Mouse (Mus musculus) embryonic facial prominence, embryonic 13.5 days (tissue): Measurements from ENCODE around the gene Rnd1. TPM values are rescaled to one million over a fixed set of nuclear protein-coding genes. Genes with fewer than 3 reads are reported as not detected.
A peak's percentile ranks its signal among the peaks of the same experiment; 100 is the strongest.

Experiments used
- ATAC-seq: fragments of 200-750 bp; cut with Nextera tagmentation; 2 replicates; pipeline ENCODE4 v1.8.0; 2017; ENCODE audit warnings: low read depth; ENCODE audit not compliant: insufficient number of reproducible peaks, insufficient read depth, low FRiP score, low TSS enrichment
- H3K27ac ChIP-seq: fragments of 300-500 bp; sonication (generic); 2 replicates; pipeline ENCODE4 v1.5.1; 2015; ENCODE audit warnings: moderate library complexity, mild to moderate bottlenecking, inconsistent platforms
- H3K27me3 ChIP-seq: fragments of 300-500 bp; sonication (generic); 2 replicates; pipeline ENCODE4 v1.6.1; 2015; ENCODE audit warnings: mild to moderate bottlenecking, inconsistent platforms
- H3K36me3 ChIP-seq: fragments of 300-500 bp; sonication (generic); 2 replicates; pipeline ENCODE4 v1.6.1; 2015; ENCODE audit warnings: mild to moderate bottlenecking, inconsistent platforms
- H3K4me1 ChIP-seq: fragments of 300-500 bp; sonication (generic); 2 replicates; pipeline ENCODE4 v1.6.1; 2015; ENCODE audit warnings: inconsistent platforms
- H3K4me2 ChIP-seq: fragments of 300-500 bp; sonication (generic); 2 replicates; pipeline ENCODE4 v1.6.1; 2015; ENCODE audit warnings: moderate library complexity, mild to moderate bottlenecking, inconsistent platforms
- H3K4me3 ChIP-seq: fragments of 300-500 bp; sonication (generic); 2 replicates; pipeline ENCODE4 v1.5.1; 2015; ENCODE audit warnings: mild to moderate bottlenecking, inconsistent platforms
- H3K9ac ChIP-seq: fragments of 300-500 bp; sonication (generic); 2 replicates; pipeline ENCODE4 v1.6.1; 2015; ENCODE audit warnings: mild to moderate bottlenecking, inconsistent platforms
- H3K9me3 ChIP-seq: fragments of 300-500 bp; sonication (generic); 2 replicates; pipeline ENCODE4 v1.6.1; 2016; ENCODE audit warnings: inconsistent platforms
- WGBS: fragments of 180-500 bp; shearing (Covaris S2); methylation state at CpG from one replicate; pipeline ENCODE4 v1.1.7; 2015; ENCODE audit warnings: mixed read lengths; 5-methylcytosine and 5-hydroxymethylcytosine counted together
- polyA plus RNA-seq: library from polyadenylated mRNA; unstranded; fragments of >200 nt; fragmentation: Nextera tagmentation; extraction: Ambion mirVana; gene quantifications from 2 replicates; pipeline ENCODE4 v1.2.1, GENCODE M21; 2015

Rnd1 gene
- polyA plus RNA-seq, 1 experiment from 2014 or later, result 0.59 TPM

GRCm38 (mm10) chr15:98656982-98657751 is 20.1 kb downstream of the Rnd1 start:
- Histone ChIP-seq H3K9me3 (no peaks in the 10 kb centered on the region), H3K9ac (no peak overlapping the region), H3K4me1 (peaks cover 13% of the 10 kb centered on the region; the same call in 1 of the 2 replicates), H3K27me3 (no peaks in the 10 kb centered on the region), H3K36me3 (peaks cover 82% of the 10 kb centered on the region), H3K4me3 (no peak overlapping the region), H3K4me2 (no peak overlapping the region), H3K27ac (no peak overlapping the region)
- 81% methylated on average over 15 of the region's 15 CpGs for WGBS
- ATAC-seq, result no peak

DNA sequence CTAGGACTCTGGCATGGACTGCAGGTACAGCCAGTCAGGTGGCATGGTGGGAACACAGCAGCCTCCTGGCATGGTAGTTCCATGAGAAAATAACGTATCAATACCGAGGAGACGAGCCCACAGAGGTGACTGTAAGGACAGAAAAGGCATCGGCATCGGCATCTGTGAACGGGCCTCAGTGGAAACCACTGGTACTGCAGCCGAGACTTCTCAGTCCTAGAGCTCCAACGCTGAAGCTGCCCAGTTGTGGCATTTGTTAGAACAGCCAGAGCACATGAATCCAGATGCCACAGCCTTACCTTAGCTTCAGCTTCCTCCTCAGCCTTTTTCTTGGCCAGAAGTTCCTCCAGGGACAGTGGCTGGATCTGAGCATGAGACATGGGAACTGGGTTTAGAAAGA is 25.1 kb downstream of the Rnd1 start:
- Histone ChIP-seq H3K4me1 (no peaks in the 10 kb centered on the region), H3K4me3 (no peak overlapping the region), H3K36me3 (peaks cover 100% of the 10 kb centered on the region), H3K9me3 (no peaks in the 10 kb centered on the region), H3K27me3 (no peaks in the 10 kb centered on the region), H3K9ac (no peak overlapping the region), H3K4me2 (no peak overlapping the region), H3K27ac (no peak overlapping the region)
- no peak for ATAC-seq
- WGBS, result 91% methylated on average over 8 of the region's 8 CpGs

DNA sequence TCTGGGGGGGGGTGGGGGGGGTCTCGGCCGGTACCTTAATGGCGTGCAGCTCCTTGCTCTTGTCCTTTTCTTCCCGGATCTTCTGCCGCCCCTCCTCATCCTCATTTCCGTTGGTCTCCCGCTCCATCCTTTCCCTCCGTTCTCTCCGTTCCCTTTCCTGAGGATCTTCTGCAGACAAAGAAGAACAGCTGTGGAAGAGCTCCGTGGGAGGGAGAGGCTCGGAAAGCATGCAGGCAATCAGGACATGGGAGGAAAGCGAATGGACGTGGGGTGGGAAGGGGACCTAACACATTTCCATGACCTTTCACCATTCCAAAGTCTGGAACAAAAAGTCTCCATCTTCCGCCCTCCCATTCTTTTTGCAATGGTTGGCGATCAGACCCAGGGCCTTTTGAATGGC is 25.8 kb downstream of the Rnd1 start:
- no peaks in the 10 kb centered on the region for H3K4me1 ChIP-seq
- ATAC-seq, result no peak
- H3K9ac ChIP-seq, result no peak overlapping the region
- H3K9me3 ChIP-seq, result no peaks in the 10 kb centered on the region
- no peaks in the 10 kb centered on the region for H3K27me3 ChIP-seq
- 93% methylated on average over 15 of the region's 15 CpGs for WGBS
- H3K27ac ChIP-seq, result no peak overlapping the region
- H3K4me3 ChIP-seq, result no peak overlapping the region
- no peak overlapping the region for H3K4me2 ChIP-seq
- H3K36me3 ChIP-seq, result peaks cover 100% of the 10 kb centered on the region

DNA sequence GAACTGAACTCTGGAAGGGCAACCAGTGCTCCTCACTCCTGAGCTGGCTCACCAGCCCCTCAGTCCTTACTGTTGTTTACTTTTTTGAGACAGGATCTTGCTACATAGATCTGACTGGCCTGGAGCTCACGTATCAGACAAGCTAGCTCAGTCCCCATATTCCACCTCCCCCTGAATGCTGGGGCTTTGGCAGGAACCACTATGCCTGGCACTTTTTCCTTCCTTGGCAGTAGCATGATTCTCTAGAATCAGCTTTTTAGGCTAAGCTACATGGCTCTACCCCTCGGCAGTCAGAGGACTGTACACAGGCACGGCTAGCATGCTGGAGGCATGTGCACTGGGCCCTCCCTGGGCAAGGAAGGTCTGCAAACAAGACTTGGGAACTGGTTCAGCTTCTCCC is 29.2 kb downstream of the Rnd1 start:
- ATAC-seq, result no peak
- H3K27me3 ChIP-seq, result no peaks in the 10 kb centered on the region
- no peak overlapping the region for H3K27ac ChIP-seq
- no peaks in the 10 kb centered on the region for H3K9me3 ChIP-seq
- no peak overlapping the region for H3K9ac ChIP-seq
- no peak overlapping the region for H3K4me3 ChIP-seq
- peaks cover 99% of the 10 kb centered on the region for H3K36me3 ChIP-seq
- 96% methylated on average over 3 of the region's 3 CpGs for whole genome bisulfite sequencing
- H3K4me2 ChIP-seq, result no peak overlapping the region
- H3K4me1 ChIP-seq, result no peaks in the 10 kb centered on the region

GRCm38 (mm10) chr15:98647308-98647707 is 30.0 kb downstream of the Rnd1 start:
- no peaks in the 10 kb centered on the region for H3K9me3 ChIP-seq
- peaks cover 99% of the 10 kb centered on the region for H3K36me3 ChIP-seq
- no peak overlapping the region for H3K4me2 ChIP-seq
- no peaks in the 10 kb centered on the region for H3K4me1 ChIP-seq
- no peaks in the 10 kb centered on the region for H3K27me3 ChIP-seq
- no peak overlapping the region for H3K9ac ChIP-seq
- WGBS, result 90% methylated on average over 10 of the region's 10 CpGs
- ATAC-seq, result no peak
- H3K27ac ChIP-seq, result no peak overlapping the region
- H3K4me3 ChIP-seq, result no peak overlapping the region

GRCm38 (mm10) chr15:98646737-98647136 is 30.5 kb downstream of the Rnd1 start:
- no peaks in the 10 kb centered on the region for H3K9me3 ChIP-seq
- H3K4me3 ChIP-seq, result no peak overlapping the region
- 79% methylated on average over 8 of the region's 8 CpGs for WGBS
- ATAC-seq, result no peak
- H3K36me3 ChIP-seq, result peaks cover 99% of the 10 kb centered on the region
- no peak overlapping the region for H3K27ac ChIP-seq
- H3K4me2 ChIP-seq, result no peak overlapping the region
- H3K27me3 ChIP-seq, result no peaks in the 10 kb centered on the region
- no peak overlapping the region for H3K9ac ChIP-seq
- H3K4me1 ChIP-seq, result no peaks in the 10 kb centered on the region

GRCm38 (mm10) chr15:98645057-98646026 is 31.9 kb downstream of the Rnd1 start:
- Histone ChIP-seq H3K9me3 (no peaks in the 10 kb centered on the region), H3K4me3 (no peak overlapping the region), H3K27ac (no peak overlapping the region), H3K27me3 (no peaks in the 10 kb centered on the region), H3K4me1 (no peaks in the 10 kb centered on the region), H3K9ac (no peak overlapping the region), H3K36me3 (peaks cover 99% of the 10 kb centered on the region), H3K4me2 (no peak overlapping the region)
- WGBS, result 89% methylated on average over 24 of the region's 24 CpGs
- ATAC-seq, result no peak

DNA sequence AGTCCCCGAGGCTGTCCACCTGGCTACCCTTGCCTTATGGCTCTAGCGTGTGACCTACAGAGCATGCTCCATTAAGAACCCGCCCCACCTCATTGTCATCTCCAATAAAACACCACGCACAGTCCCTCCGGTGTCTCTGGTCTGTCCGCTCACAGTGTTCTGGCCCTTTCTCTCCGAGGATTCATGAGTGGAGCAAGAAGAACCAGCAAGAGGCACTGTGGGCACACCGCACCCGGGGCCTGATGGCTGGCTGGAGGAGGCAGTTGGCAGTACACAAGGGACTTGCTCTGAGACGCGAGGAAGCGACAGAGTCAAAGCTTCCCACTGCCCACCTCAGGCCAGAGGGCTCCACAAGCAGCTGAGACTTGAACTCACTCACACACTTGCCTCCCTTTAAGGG is 32.9 kb downstream of the Rnd1 start:
- peaks cover 98% of the 10 kb centered on the region for H3K36me3 ChIP-seq
- no peaks in the 10 kb centered on the region for H3K4me1 ChIP-seq
- H3K9ac ChIP-seq, result no peak overlapping the region
- H3K4me2 ChIP-seq, result no peak overlapping the region
- ATAC-seq, result no peak
- no peaks in the 10 kb centered on the region for H3K27me3 ChIP-seq
- H3K27ac ChIP-seq, result no peak overlapping the region
- no peak overlapping the region for H3K4me3 ChIP-seq
- 90% methylated on average over 12 of the region's 12 CpGs for WGBS
- no peaks in the 10 kb centered on the region for H3K9me3 ChIP-seq

- no peaks in the 10 kb centered on the region for H3K27me3 ChIP-seq
- 33% methylated on average over 8 of the region's 8 CpGs for WGBS
- ATAC-seq, result no peak
- H3K9ac ChIP-seq, result no peak overlapping the region
- H3K36me3 ChIP-seq, result peaks cover 60% of the 10 kb centered on the region
- H3K9me3 ChIP-seq, result no peaks in the 10 kb centered on the region
- no peak overlapping the region for H3K4me3 ChIP-seq
- H3K4me1 ChIP-seq, result peaks cover 25% of the 10 kb centered on the region
- H3K27ac ChIP-seq, result no peak overlapping the region
- no peak overlapping the region for H3K4me2 ChIP-seq
Observed at GRCm38 (mm10) chr15:98640157-98640556, 37.1 kb downstream of the Rnd1 start.

- Histone ChIP-seq H3K27me3 (peaks cover 8% of the 10 kb centered on the region), H3K4me2 (no peak overlapping the region), H3K9ac (0 out of 2 replicates have a peak overlapping the region, but pooled peaks have one; percentile 16), H3K4me3 (no peak overlapping the region), H3K4me1 (peaks cover 45% of the 10 kb centered on the region), H3K9me3 (no peaks in the 10 kb centered on the region), H3K36me3 (peaks cover 32% of the 10 kb centered on the region), H3K27ac (no peak overlapping the region)
- 41% methylated on average over 3 of the region's 3 CpGs for WGBS
- ATAC-seq, result no peak
Observed at GRCm38 (mm10) chr15:98637155-98637554, 40.1 kb downstream of the Rnd1 start.

DNA sequence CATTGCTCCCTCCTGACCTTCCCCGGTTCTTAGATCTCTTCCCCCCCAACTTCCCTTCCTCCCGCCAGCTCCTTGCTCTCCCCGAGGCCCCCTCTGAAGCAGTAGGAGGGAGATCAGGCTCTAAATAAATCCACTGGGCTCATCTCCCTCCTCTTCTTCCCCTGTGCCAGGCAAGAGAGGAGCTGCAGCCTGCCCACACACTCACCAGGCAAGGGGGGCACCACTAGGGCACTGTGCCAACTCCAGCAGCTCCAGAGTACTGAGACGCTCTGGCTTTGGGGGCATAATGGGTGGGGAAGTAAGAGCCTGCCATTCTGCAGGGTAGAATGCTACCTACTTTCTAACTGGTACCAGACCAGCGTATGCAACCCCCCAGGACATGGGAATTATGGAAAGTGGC is 40.7 kb downstream of the Rnd1 start:
- ATAC-seq, result no peak
- H3K36me3 ChIP-seq, result peaks cover 25% of the 10 kb centered on the region
- 44% methylated on average over 5 of the region's 5 CpGs for WGBS
- peak overlapping the region; percentile 75 for H3K4me3 ChIP-seq
- H3K9ac ChIP-seq, result peak overlapping the region; percentile 83; the same call in 1 of the 2 replicates
- H3K27ac ChIP-seq, result no peak overlapping the region
- peaks cover 51% of the 10 kb centered on the region for H3K4me1 ChIP-seq
- no peaks in the 10 kb centered on the region for H3K9me3 ChIP-seq
- peaks cover 11% of the 10 kb centered on the region for H3K27me3 ChIP-seq
- peak overlapping the region; percentile 92 for H3K4me2 ChIP-seq
